Mouse (Mus musculus) MEL (cell line): ENCODE results near the gene Irf4.

Source experiments
- CTCF ChIP-seq, 3 experiments: IDR thresholded peaks in 2 of 3; conservative IDR thresholded peaks in 1 of 3; 2 replicates each; pipeline ENCODE4 v1.5.1; 2011 to 2012; ENCODE audit warnings: low read length in 3 of 3, low read depth in 2 of 3, mild to moderate bottlenecking in 2 of 3, improper control_type of control experiment in 1 of 3, inconsistent platforms in 1 of 3, mixed read lengths in 1 of 3, moderate library complexity in 1 of 3; ENCODE audit not compliant: control insufficient read depth in 1 of 3, insufficient read depth in 1 of 3, poor library complexity in 1 of 3, severe bottlenecking in 1 of 3
- EP300 ChIP-seq, 2 experiments: IDR thresholded peaks; 2 replicates each; pipeline ENCODE4 v1.6.1; 2011; ENCODE audit warnings: improper control_type of control experiment in 2 of 2, low read length in 2 of 2, low read depth in 1 of 2, mild to moderate bottlenecking in 1 of 2
- POLR2A ChIP-seq, 2 experiments: IDR thresholded peaks; 2 replicates each; pipeline ENCODE4 v1.6.1; 2011 to 2012; ENCODE audit warnings: low read length in 2 of 2, mild to moderate bottlenecking in 2 of 2, control low read depth in 1 of 2, improper control_type of control experiment in 1 of 2, low read depth in 1 of 2, moderate library complexity in 1 of 2; ENCODE audit not compliant: control insufficient read depth in 1 of 2, insufficient read depth in 1 of 2, poor library complexity in 1 of 2
- POLR2AphosphoS5 ChIP-seq: IDR thresholded peaks from 2 replicates; pipeline ENCODE4 v1.6.1; 2012; ENCODE audit warnings: low read depth, borderline replicate concordance, mild to moderate bottlenecking, inconsistent platforms, low read length, moderate library complexity, mixed read lengths
- USF1 ChIP-seq: IDR thresholded peaks from 2 replicates; pipeline ENCODE4 v1.6.1; 2014; ENCODE audit warnings: low read depth, mild to moderate bottlenecking, inconsistent platforms, low read length, improper control_type of control experiment, moderate library complexity
- USF2 ChIP-seq, 2 experiments: IDR thresholded peaks; 2 replicates each; pipeline ENCODE4 v1.6.1; 2011 to 2012; ENCODE audit warnings: improper control_type of control experiment in 2 of 2, low read length in 2 of 2, borderline replicate concordance in 1 of 2, inconsistent platforms in 1 of 2, low read depth in 1 of 2, mild to moderate bottlenecking in 1 of 2; ENCODE audit not compliant: insufficient read depth in 1 of 2
- ZNF384 ChIP-seq: IDR thresholded peaks from 2 replicates; pipeline ENCODE4 v1.6.1; 2012; ENCODE audit warnings: low read depth, mild to moderate bottlenecking, inconsistent platforms, low read length, improper control_type of control experiment

DNA sequence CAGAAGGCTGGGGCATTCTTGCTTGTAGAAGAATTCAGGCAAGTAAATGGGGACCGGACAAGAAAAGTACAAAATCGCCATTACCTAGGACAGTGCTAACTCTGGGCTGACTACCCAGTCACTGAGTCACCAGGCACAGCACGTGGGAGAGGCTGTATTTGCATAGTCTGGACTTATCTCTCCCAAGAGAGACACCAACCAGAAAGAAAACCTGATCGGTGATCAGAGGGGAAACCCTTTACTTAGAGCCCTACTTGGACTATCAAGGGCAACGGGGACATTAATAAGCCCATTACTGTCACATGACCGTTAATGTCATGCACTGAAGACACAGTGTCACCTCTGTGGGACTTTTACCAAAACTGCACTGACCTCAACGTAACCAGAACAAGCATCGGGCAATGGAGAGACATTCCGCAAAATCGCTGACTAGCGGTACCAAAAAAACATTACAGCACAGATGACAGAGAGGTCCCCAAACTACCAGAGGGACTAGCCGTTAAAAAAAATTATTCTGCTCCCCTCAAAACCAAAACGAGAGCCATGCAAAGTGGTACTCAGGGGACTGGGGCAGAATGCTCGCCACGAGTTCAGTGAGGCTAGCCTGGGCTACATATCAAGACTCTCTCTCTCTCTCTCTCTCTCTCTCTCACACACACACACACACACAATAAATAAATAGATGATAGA, 18.8 kb upstream of the Irf4 start:
- TF ChIP-seq EP300 (IDR thresholded peaks at IDR 0.05; ENCODE audit: low read depth in 1 of 2, low read length in 2 of 2): no peak
- TF ChIP-seq CTCF (IDR thresholded peaks at IDR 0.05 in 2 of 3, conservative IDR thresholded peaks at IDR 0.05 in 1 of 3; ENCODE audit: control insufficient read depth in 1 of 3, insufficient read depth in 1 of 3, low read depth in 2 of 3, low read length in 3 of 3, poor library complexity in 1 of 3, severe bottlenecking in 1 of 3): no peak
- no peak for TF ChIP-seq USF2 (IDR thresholded peaks at IDR 0.05; ENCODE audit: borderline replicate concordance in 1 of 2, insufficient read depth in 1 of 2, low read depth in 1 of 2, low read length in 2 of 2)
- TF ChIP-seq POLR2A (IDR thresholded peaks at IDR 0.05; ENCODE audit: control insufficient read depth in 1 of 2, insufficient read depth in 1 of 2, low read depth in 1 of 2, low read length in 2 of 2, poor library complexity in 1 of 2): no peak
- TF ChIP-seq ZNF384: no peak
- TF ChIP-seq USF1: no peak
- no peak for TF ChIP-seq POLR2AphosphoS5
